Mouse (Mus musculus) lung, adult 2 months (tissue): ENCODE data around the gene Fut11.

Experiments used
- CTCF ChIP-seq: fragments of 200-500 bp; IDR thresholded peaks from 2 replicates; pipeline ENCODE4 v1.5.1; 2011; ENCODE audit warnings: mild to moderate bottlenecking, low read length, control low read depth; ENCODE audit not compliant: insufficient read depth
- POLR2A ChIP-seq: fragments of 200-500 bp; IDR thresholded peaks from 2 replicates; pipeline ENCODE4 v1.6.1; 2011; ENCODE audit warnings: low read depth, mild to moderate bottlenecking, control low read depth, low read length, borderline replicate concordance; ENCODE audit errors: extremely low read depth

GRCm38 (mm10) chr14:20735052-20735451 lies 40.3 kb downstream of the Fut11 start:
- TF ChIP-seq CTCF (no peak), POLR2A (no peak)
